Mouse (Mus musculus) brain, embryonic 14.5 days (tissue): Measurements from ENCODE around the gene Mios.

Experiments used
- CTCF ChIP-seq: fragments of 200-500 bp; IDR thresholded peaks from 2 replicates; pipeline ENCODE4 v1.5.1; 2012; ENCODE audit warnings: inconsistent platforms, mild to moderate bottlenecking, moderate library complexity, borderline replicate concordance; ENCODE audit not compliant: insufficient read depth, insufficient read length; ENCODE audit errors: extremely low read depth
- POLR2A ChIP-seq: fragments of 200-500 bp; IDR thresholded peaks from 2 replicates; pipeline ENCODE4 v1.6.1; 2012; ENCODE audit warnings: mild to moderate bottlenecking, inconsistent platforms, borderline replicate concordance; ENCODE audit not compliant: poor library complexity, insufficient read depth, insufficient read length, severe bottlenecking; ENCODE audit errors: extremely low read depth

DNA sequence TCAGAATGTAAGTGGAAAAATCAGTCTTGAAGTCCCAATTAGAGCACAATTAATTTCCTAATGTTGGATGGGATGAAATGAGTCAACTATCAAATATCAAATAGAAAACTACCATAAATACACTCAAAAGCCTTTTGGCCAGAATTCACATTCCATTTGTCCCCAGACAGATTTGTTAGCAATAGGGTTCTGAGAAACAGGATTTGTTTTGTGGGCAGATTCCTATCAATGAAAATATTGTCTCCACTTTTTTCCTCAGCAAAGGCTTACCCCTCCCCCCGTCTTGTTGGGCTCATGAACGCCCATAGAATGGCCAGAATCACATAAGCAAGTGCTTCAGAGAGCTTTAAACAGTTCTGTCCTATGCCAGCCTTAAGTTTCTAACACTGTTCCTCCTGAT, 49.0 kb upstream of the Mios start:
- TF ChIP-seq CTCF (no peak), POLR2A (no peak)
